Mouse (Mus musculus): ENCODE results near the gene Pus3.

- TF ChIP-seq TAL1 (IDR thresholded peaks at IDR 0.05; ENCODE audit: low read length) (no peak), GATA1 (IDR thresholded peaks at IDR 0.05; ENCODE audit: low read length) (no peak)
These were observed 34.5 kb downstream of the Pus3 start for GRCm38 (mm10) chr9:35592903-35593302.

All from erythroblast, embryonic 14.5 days (primary cell).